Mouse (Mus musculus) left cerebral cortex, adult 18-20 months (tissue): ENCODE data around the gene Kcnj9. TPM values are rescaled to one million over a fixed set of nuclear protein-coding genes. Genes with fewer than 3 reads are reported as not detected.

Source experiments
- DNase-seq, 2 experiments: peaks; one replicate each; pipeline ENCODE4 v3.0.0; 2021 to 2022; ENCODE audit warnings: low spot score in 2 of 2, mixed read lengths in 1 of 2
- long read RNA-seq, 2 experiments: library from polyadenylated mRNA; stranded (forward); transcript quantifications; one replicate each; pipeline ENCODE4 v2.0.0; 2021
- total RNA-seq, 2 experiments: library from RNA; stranded (reverse); gene quantifications; 2 replicates each; pipeline ENCODE4 v1.2.3; 2021

Gene Kcnj9
- 100 to 1,000 TPM; 132 to 133 TPM for total RNA-seq
- long read RNA-seq, experiment 1, transcript Kcnj9-201 (4 exons, 3,857 nt), result major isoform, 120 of 211 reads
- long read RNA-seq, experiment 1, transcript Kcnj9-202 (4 exons, 2,265 nt), result minor isoform, 10 of 211 reads
- long read RNA-seq, experiment 1, partial matches to known transcripts, result 22 of 211 reads
- long read RNA-seq, experiment 1, other reads (novel, unspliced or antisense), result 59 of 211 reads
- long read RNA-seq, experiment 2, transcript Kcnj9-201 (4 exons, 3,857 nt), result major isoform, 52 of 121 reads
- long read RNA-seq, experiment 2, partial matches to known transcripts, result 18 of 121 reads
- long read RNA-seq, experiment 2, other reads (novel, unspliced or antisense), result 47 of 121 reads

GRCm38 (mm10) chr1:172329131-172329530, at the start of gene Kcnj9:
Gene Kcnj9 (minus strand): TSS chr1:172329318.
- DNase-seq, result peak; percentile 80 to 86

- no peak for DNase-seq
These were observed 47.8 kb upstream of the Kcnj9 start for GRCm38 (mm10) chr1:172376758-172377458.

GRCm38 (mm10) chr1:172376198-172376667, 47.1 kb upstream of the Kcnj9 start, which contains the start of gene Pigm:
Gene Pigm (plus strand): TSS chr1:172376546.
- peak; percentile 98 to 99 for DNase-seq

GRCm38 (mm10) chr1:172368768-172369418, 39.8 kb upstream of the Kcnj9 start:
- no peak for DNase-seq

GRCm38 (mm10) chr1:172364684-172365083, 35.6 kb upstream of the Kcnj9 start:
- peak; percentile 59 to 63 for DNase-seq

- DNase-seq, result no peak
These were observed 29.2 kb upstream of the Kcnj9 start for GRCm38 (mm10) chr1:172358341-172358740.

- peak; percentile 64 to 76 for DNase-seq
These were observed 28.4 kb upstream of the Kcnj9 start for GRCm38 (mm10) chr1:172357550-172357949.

- DNase-seq, result no peak
These were observed 26.2 kb upstream of the Kcnj9 start for GRCm38 (mm10) chr1:172355336-172355735.

- DNase-seq, result no peak
These were observed 23.3 kb upstream of the Kcnj9 start for GRCm38 (mm10) chr1:172352453-172352852.

- DNase-seq, result no peak
These were observed 22.9 kb upstream of the Kcnj9 start for GRCm38 (mm10) chr1:172352001-172352400.

- peak; percentile 51 to 54 for DNase-seq
These were observed 21.0 kb upstream of the Kcnj9 start for GRCm38 (mm10) chr1:172349916-172350812.

- no peak for DNase-seq
These were observed 20.4 kb upstream of the Kcnj9 start for GRCm38 (mm10) chr1:172349504-172349903.

- DNase-seq, result no peak
These were observed 18.3 kb upstream of the Kcnj9 start for GRCm38 (mm10) chr1:172347382-172347781.

GRCm38 (mm10) chr1:172346707-172347106, 17.6 kb upstream of the Kcnj9 start:
- DNase-seq, result no peak

GRCm38 (mm10) chr1:172344820-172345219, 15.7 kb upstream of the Kcnj9 start:
- DNase-seq, result no peak

- DNase-seq, result no peak
These were observed 14.8 kb upstream of the Kcnj9 start for GRCm38 (mm10) chr1:172343914-172344313.

- peak in 1 of 2 experiments; percentile 44 for DNase-seq
These were observed 13.6 kb upstream of the Kcnj9 start for GRCm38 (mm10) chr1:172342729-172343128.

GRCm38 (mm10) chr1:172341386-172341785, 12.3 kb upstream of the Kcnj9 start:
- no peak for DNase-seq

- DNase-seq, result peak; percentile 75 to 80
These were observed 11.7 kb upstream of the Kcnj9 start, which contains the start of gene Kcnj10 for GRCm38 (mm10) chr1:172340729-172341321. Gene Kcnj10 (plus strand): TSS chr1:172341210.
